Mouse (Mus musculus) macrophage (primary cell): ENCODE measurements around the gene Trim31. TPM values are rescaled to one million over a fixed set of nuclear protein-coding genes. Genes with fewer than 3 reads are reported as not detected.

Experiments
- H3K27ac ChIP-seq: fragments of 350-480 bp; formaldehyde crosslinking; 2 replicates; pipeline ENCODE4 v1.9.0; 2021
- H3K36me3 ChIP-seq: fragments of 350-480 bp; formaldehyde crosslinking; 2 replicates; pipeline ENCODE4 v1.9.0; 2021; ENCODE audit errors: inconsistent target
- H3K4me3 ChIP-seq: fragments of 350-480 bp; formaldehyde crosslinking; 2 replicates; pipeline ENCODE4 v1.9.0; 2021; ENCODE audit errors: inconsistent target
- H3K79me2 ChIP-seq: fragments of 350-480 bp; formaldehyde crosslinking; 2 replicates; pipeline ENCODE4 v1.9.0; 2021; ENCODE audit errors: inconsistent target
- WGBS: methylation state at CpG from one replicate; pipeline ENCODE4 v1.1.7; 2026; ENCODE audit warnings: inconsistent platforms; ENCODE audit not compliant: missing documents; 5-methylcytosine and 5-hydroxymethylcytosine counted together
- polyA plus RNA-seq: library from polyadenylated mRNA; stranded (reverse); fragments of 250-400 nt; gene quantifications from 3 replicates; pipeline ENCODE4 v1.2.4, GENCODE M21; 2018; ENCODE audit warnings: inconsistent platforms

Gene Trim31
- polyA plus RNA-seq, 1 experiment from 2014 or later: not detected

GRCm38 (mm10) chr17:36912031-36912430 lies 14.1 kb downstream of the Trim31 start:
- H3K36me3 ChIP-seq: no peaks in the 10 kb centered on the region
- H3K79me2 ChIP-seq: no peaks in the 10 kb centered on the region
- no peak overlapping the region for H3K4me3 ChIP-seq
- WGBS: 97% methylated on average over 2 of the region's 2 CpGs
- H3K27ac ChIP-seq: no peak overlapping the region

DNA sequence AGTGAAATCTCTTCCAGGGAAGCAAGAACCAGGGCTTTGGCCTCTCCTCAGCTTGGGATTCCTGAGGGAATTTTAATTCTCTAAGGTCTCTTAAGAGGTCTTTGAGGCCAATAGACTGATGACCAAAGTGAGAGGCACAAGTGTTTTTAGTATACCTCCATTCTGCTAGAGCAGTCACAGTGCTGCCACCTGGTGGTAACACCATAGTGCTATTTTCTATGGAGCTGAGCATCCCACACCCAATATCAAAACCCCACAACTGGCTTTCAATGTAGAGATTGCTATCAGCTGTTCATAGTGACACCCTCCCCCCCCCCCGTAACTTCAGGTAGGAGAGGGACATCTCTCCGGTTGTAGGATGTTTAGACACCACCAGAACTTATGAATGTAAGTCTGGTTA lies 16.2 kb downstream of the Trim31 start:
- WGBS: no CpG with 5 or more reads among the region's 2 CpGs
- Histone ChIP-seq H3K4me3 (no peak overlapping the region), H3K79me2 (no peaks in the 10 kb centered on the region), H3K27ac (no peak overlapping the region), H3K36me3 (no peaks in the 10 kb centered on the region)

- no peak overlapping the region for H3K27ac ChIP-seq
- H3K4me3 ChIP-seq: no peak overlapping the region
- no peaks in the 10 kb centered on the region for H3K36me3 ChIP-seq
- H3K79me2 ChIP-seq: no peaks in the 10 kb centered on the region
- WGBS: 13% methylated on average over 9 of the region's 9 CpGs
Observed at GRCm38 (mm10) chr17:36915076-36915475, 17.2 kb downstream of the Trim31 start.

DNA sequence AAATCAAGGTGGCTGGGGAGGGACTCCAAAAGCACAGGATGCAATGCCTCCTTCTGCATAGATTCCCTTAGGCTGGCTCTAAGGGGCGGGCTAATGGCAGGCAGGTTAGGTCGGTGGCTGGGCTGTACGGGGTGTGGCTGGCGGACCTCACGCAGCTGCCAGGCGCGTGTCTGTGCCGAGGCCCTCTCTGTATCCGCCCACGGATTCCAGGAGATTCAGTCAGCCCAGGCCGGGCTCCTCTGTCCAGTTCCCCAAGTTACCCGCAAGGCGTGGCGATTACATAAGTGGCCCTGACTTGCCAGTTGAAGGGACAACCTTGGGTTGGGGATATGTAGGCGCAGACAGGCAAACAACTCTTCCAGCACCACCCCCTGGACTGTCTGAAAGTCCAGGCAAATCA lies 22.3 kb downstream of the Trim31 start:
- Histone ChIP-seq H3K36me3 (no peaks in the 10 kb centered on the region), H3K79me2 (no peaks in the 10 kb centered on the region), H3K27ac (no peak overlapping the region), H3K4me3 (no peak overlapping the region)
- WGBS: 82% methylated on average over 12 of the region's 15 CpGs

DNA sequence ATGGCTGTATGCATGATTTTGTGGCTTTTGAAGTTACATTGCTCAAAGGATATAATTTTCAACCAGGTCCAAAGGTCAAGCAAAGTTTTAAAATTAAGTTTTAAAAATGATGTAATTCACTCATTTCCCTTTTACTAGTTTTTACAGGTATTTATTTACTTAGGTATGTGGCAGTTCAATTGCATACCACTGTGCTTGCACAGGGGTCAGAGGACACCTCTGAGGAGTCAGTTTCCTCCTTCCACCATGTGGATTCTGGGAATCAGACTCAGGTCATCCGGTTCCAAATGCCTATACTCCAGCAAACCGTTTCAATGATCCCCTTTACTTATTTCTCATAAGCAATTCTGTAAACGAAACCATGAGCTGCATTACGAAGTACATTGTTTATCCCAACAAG lies 24.8 kb downstream of the Trim31 start:
- no peaks in the 10 kb centered on the region for H3K36me3 ChIP-seq
- no peak overlapping the region for H3K27ac ChIP-seq
- no peak overlapping the region for H3K4me3 ChIP-seq
- WGBS: 91% methylated on average over 4 of the region's 4 CpGs
- H3K79me2 ChIP-seq: no peaks in the 10 kb centered on the region

- WGBS: 94% methylated on average over 4 of the region's 4 CpGs
- Histone ChIP-seq H3K4me3 (no peak overlapping the region), H3K79me2 (no peaks in the 10 kb centered on the region), H3K36me3 (no peaks in the 10 kb centered on the region), H3K27ac (no peak overlapping the region)
Observed at GRCm38 (mm10) chr17:36923491-36923890, 25.6 kb downstream of the Trim31 start.

DNA sequence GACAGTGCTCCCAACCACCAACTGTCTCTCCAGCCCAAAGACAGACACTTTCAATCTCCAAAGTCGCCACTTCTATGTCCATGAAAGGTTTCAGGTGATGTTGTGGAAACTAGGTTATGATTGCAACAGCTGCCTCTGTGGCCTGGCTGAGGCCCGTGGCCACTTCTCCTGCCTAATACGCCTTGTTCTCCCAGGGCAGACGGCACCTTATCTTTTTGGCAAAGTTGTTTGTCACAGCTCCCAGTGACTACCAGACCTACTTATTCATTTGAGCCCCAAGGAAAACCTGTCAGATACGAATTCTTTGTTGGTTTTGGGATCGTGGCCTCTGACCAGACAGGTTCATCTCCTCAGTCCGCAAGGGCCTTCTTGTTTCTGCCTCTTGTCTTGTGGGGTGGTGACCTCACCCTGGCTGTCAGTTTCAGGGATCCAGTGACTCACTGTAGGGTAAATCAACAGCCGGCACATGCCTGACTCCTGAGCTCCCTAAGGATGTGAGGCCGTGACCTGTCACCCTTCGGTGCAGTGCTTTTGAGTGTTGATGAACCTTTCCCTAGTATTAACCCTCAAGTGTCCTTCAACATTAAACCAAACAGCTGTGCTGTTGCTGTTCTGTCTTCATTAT lies 29.7 kb downstream of the Trim31 start:
- Histone ChIP-seq H3K36me3 (no peaks in the 10 kb centered on the region), H3K79me2 (no peaks in the 10 kb centered on the region), H3K27ac (no peak overlapping the region), H3K4me3 (no peak overlapping the region)
- WGBS: 90% methylated on average over 10 of the region's 10 CpGs

DNA sequence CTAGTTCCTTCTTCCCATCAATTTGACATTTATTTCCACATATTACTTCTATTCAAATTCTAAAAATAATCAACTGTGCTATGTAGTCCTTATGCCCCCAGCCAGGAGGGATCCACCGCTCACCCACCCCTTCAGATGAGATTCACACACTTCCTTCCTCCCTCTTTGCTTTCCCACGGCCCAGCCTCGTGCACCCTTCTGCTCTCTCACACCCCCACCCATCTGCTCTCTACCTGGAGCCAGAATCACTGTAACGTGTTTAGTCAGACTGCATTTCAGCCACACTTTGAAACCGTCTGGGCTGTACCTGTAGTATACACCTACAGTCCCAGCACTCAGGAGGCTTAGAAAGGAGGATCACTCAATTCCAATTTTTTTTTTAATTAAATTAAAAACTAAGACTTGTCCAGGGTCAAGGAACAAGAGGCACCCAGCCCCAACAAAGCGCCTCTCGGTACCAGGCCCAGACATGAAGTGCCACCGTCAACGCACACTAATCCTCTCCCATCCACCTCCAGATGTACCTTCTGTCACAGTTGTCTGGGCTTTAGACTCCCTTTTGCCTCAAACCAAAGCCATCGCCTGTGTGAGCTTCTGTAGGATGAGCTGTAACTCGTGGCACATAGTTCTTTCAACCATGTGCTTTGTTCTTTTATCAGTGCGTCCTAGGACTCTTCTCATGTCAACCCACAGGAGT lies 31.5 kb downstream of the Trim31 start:
- 70% methylated on average over 12 of the region's 12 CpGs for WGBS
- Histone ChIP-seq H3K4me3 (no peak overlapping the region), H3K79me2 (no peaks in the 10 kb centered on the region), H3K36me3 (no peaks in the 10 kb centered on the region), H3K27ac (no peak overlapping the region)

- no peaks in the 10 kb centered on the region for H3K79me2 ChIP-seq
- H3K36me3 ChIP-seq: no peaks in the 10 kb centered on the region
- H3K4me3 ChIP-seq: no peak overlapping the region
- H3K27ac ChIP-seq: no peak overlapping the region
- WGBS: 83% methylated on average over 6 of the region's 6 CpGs
Observed at GRCm38 (mm10) chr17:36930233-36930632, 32.3 kb downstream of the Trim31 start.

GRCm38 (mm10) chr17:36931130-36931529 lies 33.2 kb downstream of the Trim31 start:
- H3K27ac ChIP-seq: no peak overlapping the region
- 84% methylated on average over 4 of the region's 4 CpGs for WGBS
- H3K36me3 ChIP-seq: no peaks in the 10 kb centered on the region
- H3K79me2 ChIP-seq: no peaks in the 10 kb centered on the region
- no peak overlapping the region for H3K4me3 ChIP-seq

DNA sequence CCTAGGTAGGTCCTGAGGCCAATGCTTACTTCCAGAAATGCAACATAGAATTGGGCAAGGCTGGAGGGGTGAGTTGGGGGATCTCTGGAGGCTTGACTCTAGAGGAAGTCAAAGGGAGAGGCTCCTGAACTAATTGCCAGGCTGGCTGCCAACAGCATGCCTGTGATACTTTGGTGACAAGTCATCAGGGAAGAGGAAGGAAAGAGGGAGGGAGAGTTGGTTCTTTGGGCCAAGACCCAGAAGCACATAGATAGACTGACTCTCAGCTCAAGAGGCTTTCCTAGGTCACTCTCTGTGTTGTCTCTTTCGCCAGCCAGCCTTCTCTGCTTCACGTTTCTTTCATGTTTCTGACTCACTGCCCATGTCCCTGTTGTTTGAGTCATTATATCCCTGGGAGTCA lies 33.9 kb downstream of the Trim31 start:
- Histone ChIP-seq H3K4me3 (no peak overlapping the region), H3K79me2 (no peaks in the 10 kb centered on the region), H3K36me3 (no peaks in the 10 kb centered on the region), H3K27ac (no peak overlapping the region)
- WGBS: 52% methylated on average over 2 of the region's 2 CpGs

- 94% methylated on average over 2 of the region's 2 CpGs for WGBS
- no peaks in the 10 kb centered on the region for H3K79me2 ChIP-seq
Observed at GRCm38 (mm10) chr17:36938056-36938455, 40.1 kb downstream of the Trim31 start.

GRCm38 (mm10) chr17:36942391-36942790 lies 44.5 kb downstream of the Trim31 start:
- H3K27ac ChIP-seq: no peak overlapping the region
- no peaks in the 10 kb centered on the region for H3K79me2 ChIP-seq
- under 1% methylated on average over 10 of the region's 10 CpGs for WGBS
- H3K36me3 ChIP-seq: no peaks in the 10 kb centered on the region
- no peak overlapping the region for H3K4me3 ChIP-seq

More at GRCm38 (mm10) chr17:36938056-36938455, 40.1 kb downstream of the Trim31 start:
- Histone ChIP-seq H3K27ac (no peak overlapping the region), H3K4me3 (no peak overlapping the region), H3K36me3 (no peaks in the 10 kb centered on the region)

GRCm38 (mm10) chr17:36942791-36943471 lies 45.0 kb downstream of the Trim31 start, which contains the start of gene Rnf39:
Gene Rnf39, plus strand, starts transcription at chr17:36942918.
- H3K27ac ChIP-seq: no peak within 1 kb of the TSS
- no peak within 1 kb of the TSS for H3K4me3 ChIP-seq
- 1% methylated on average over 59 of the region's 59 CpGs for WGBS
- no peaks in the 10 kb centered on the region for H3K36me3 ChIP-seq
- H3K79me2 ChIP-seq: no peaks in the 10 kb centered on the region

GRCm38 (mm10) chr17:36943691-36944090 lies 45.8 kb downstream of the Trim31 start:
- 20% methylated on average over 5 of the region's 5 CpGs for WGBS
- no peak overlapping the region for H3K4me3 ChIP-seq

More at GRCm38 (mm10) chr17:36943691-36944090, 45.8 kb downstream of the Trim31 start:
- Histone ChIP-seq H3K27ac (no peak overlapping the region), H3K79me2 (no peaks in the 10 kb centered on the region), H3K36me3 (peaks cover under 1% of the 10 kb centered on the region; the same call in 1 of the 2 replicates)
